Mouse (Mus musculus) intestine, postnatal 0 days (tissue): ENCODE data around the gene Cadm3. TPM values are rescaled to one million over a fixed set of nuclear protein-coding genes. Genes with fewer than 3 reads are reported as not detected.
A peak's percentile ranks its signal among the peaks of the same experiment; 100 is the strongest.

Experiments
- ATAC-seq: fragments of 200-750 bp; cut with Nextera tagmentation; 2 replicates; pipeline ENCODE4 v1.8.0; 2017; ENCODE audit warnings: mild to moderate bottlenecking, moderate TSS enrichment, moderate library complexity
- H3K27ac ChIP-seq: fragments of 300-500 bp; sonication (generic); 2 replicates; pipeline ENCODE4 v1.5.1; 2014; ENCODE audit warnings: mild to moderate bottlenecking, low read depth, low read length, moderate library complexity
- H3K27me3 ChIP-seq: fragments of 300-500 bp; sonication (generic); replicated peaks from 2 replicates; pipeline ENCODE4 v1.6.1; 2014; ENCODE audit warnings: low read length, mixed read lengths; ENCODE audit not compliant: control insufficient read depth, insufficient read depth
- H3K36me3 ChIP-seq: fragments of 300-500 bp; sonication (generic); 2 replicates; pipeline ENCODE4 v1.6.1; 2014; ENCODE audit warnings: mild to moderate bottlenecking, moderate library complexity; ENCODE audit not compliant: control insufficient read depth, insufficient read depth
- H3K4me1 ChIP-seq: fragments of 300-500 bp; sonication (generic); replicated peaks from 2 replicates; pipeline ENCODE4 v1.6.1; 2014; ENCODE audit warnings: antibody characterized with exemption, low read length, mixed read lengths; ENCODE audit not compliant: control insufficient read depth, insufficient read depth
- H3K4me2 ChIP-seq: fragments of 300-500 bp; sonication (generic); replicated peaks from 2 replicates; pipeline ENCODE4 v1.6.1; 2014; ENCODE audit warnings: low read depth, mild to moderate bottlenecking, moderate library complexity
- H3K4me3 ChIP-seq: fragments of 300-500 bp; sonication (generic); 2 replicates; pipeline ENCODE4 v1.5.1; 2014; ENCODE audit warnings: low read depth, low read length
- H3K9ac ChIP-seq: fragments of 300-500 bp; sonication (generic); 2 replicates; pipeline ENCODE4 v1.6.1; 2014; ENCODE audit warnings: mild to moderate bottlenecking, low read depth, low read length
- H3K9me3 ChIP-seq: fragments of 300-500 bp; sonication (generic); 2 replicates; pipeline ENCODE4 v1.6.1; 2016; ENCODE audit warnings: mixed run types; ENCODE audit not compliant: control insufficient read depth
- CTCF ChIP-seq: sonication (generic); IDR thresholded peaks from 2 replicates; pipeline ENCODE4 v1.5.1; 2016; ENCODE audit warnings: low read depth, mild to moderate bottlenecking, control low read depth, antibody characterized with exemption, moderate library complexity
- WGBS: fragments of 180-500 bp; shearing (Covaris S2); extraction: QIAGEN DNeasy Blood & Tissue Kit; methylation state at CpG from one replicate; pipeline ENCODE4 v1.1.7; 2014; 5-methylcytosine and 5-hydroxymethylcytosine counted together
- polyA plus RNA-seq: library from polyadenylated mRNA; unstranded; fragments of >200 nt; fragmentation: Nextera tagmentation; extraction: Ambion mirVana; gene quantifications from 2 replicates; pipeline ENCODE4 v1.2.1, GENCODE M21; 2015

The Cadm3 gene
- polyA plus RNA-seq, 1 experiment from 2014 or later: 0.85 TPM

GRCm38 (mm10) chr1:173371586-173371985, 4.1 kb upstream of the Cadm3 start:
- Histone ChIP-seq H3K4me2 (no peak overlapping the region), H3K4me1 (no peaks in the 10 kb centered on the region), H3K36me3 (no peaks in the 10 kb centered on the region), H3K9ac (no peak overlapping the region), H3K27ac (no peak overlapping the region), H3K4me3 (no peak overlapping the region), H3K27me3 (peaks cover 12% of the 10 kb centered on the region), H3K9me3 (no peaks in the 10 kb centered on the region)
- 78% methylated on average over 6 of the region's 6 CpGs for WGBS
- ATAC-seq: no peak
- TF ChIP-seq CTCF: no peak

- Histone ChIP-seq H3K36me3 (no peaks in the 10 kb centered on the region), H3K4me3 (no peak overlapping the region), H3K4me2 (no peak overlapping the region), H3K9me3 (no peaks in the 10 kb centered on the region), H3K9ac (no peak overlapping the region), H3K27me3 (peaks cover 21% of the 10 kb centered on the region), H3K4me1 (no peaks in the 10 kb centered on the region), H3K27ac (no peak overlapping the region)
- no peak for TF ChIP-seq CTCF
- 64% methylated on average over 6 of the region's 6 CpGs for WGBS
- ATAC-seq: no peak
These were observed 3.0 kb upstream of the Cadm3 start for GRCm38 (mm10) chr1:173370456-173370855.

- Histone ChIP-seq H3K4me3 (no peak overlapping the region), H3K36me3 (no peaks in the 10 kb centered on the region), H3K27ac (no peak overlapping the region), H3K9me3 (no peaks in the 10 kb centered on the region), H3K4me2 (no peak overlapping the region), H3K9ac (no peak overlapping the region), H3K4me1 (no peaks in the 10 kb centered on the region), H3K27me3 (peaks cover 21% of the 10 kb centered on the region)
- no peak for ATAC-seq
- WGBS: 63% methylated on average over 2 of the region's 2 CpGs
- no peak for TF ChIP-seq CTCF
These were observed 2.1 kb upstream of the Cadm3 start for GRCm38 (mm10) chr1:173369611-173370010.

GRCm38 (mm10) chr1:173366701-173367355, 667 bp downstream of the Cadm3 start:
- no peak overlapping the region for H3K27ac ChIP-seq
- no peak for TF ChIP-seq CTCF
- no peaks in the 10 kb centered on the region for H3K36me3 ChIP-seq
- peaks cover 21% of the 10 kb centered on the region for H3K27me3 ChIP-seq
- H3K4me1 ChIP-seq: no peaks in the 10 kb centered on the region
- H3K9me3 ChIP-seq: no peaks in the 10 kb centered on the region
- WGBS: under 1% methylated on average over 31 of the region's 31 CpGs
- peak overlapping the region; percentile 37 for H3K4me3 ChIP-seq
- no peak for ATAC-seq
- peak overlapping the region; percentile 40; the same call in 1 of the 2 replicates for H3K9ac ChIP-seq
- H3K4me2 ChIP-seq: peak overlapping the region; percentile 65

- WGBS: 3% methylated on average over 13 of the region's 13 CpGs
- Histone ChIP-seq H3K9me3 (no peaks in the 10 kb centered on the region), H3K27ac (no peak overlapping the region), H3K27me3 (peaks cover 21% of the 10 kb centered on the region), H3K4me3 (no peak overlapping the region), H3K36me3 (no peaks in the 10 kb centered on the region), H3K4me1 (no peaks in the 10 kb centered on the region), H3K9ac (no peak overlapping the region), H3K4me2 (0 out of 2 replicates have a peak overlapping the region, but pooled peaks have one; percentile 65)
- no peak for TF ChIP-seq CTCF
- no peak for ATAC-seq
These were observed 1.5 kb downstream of the Cadm3 start for GRCm38 (mm10) chr1:173365970-173366409.

- H3K27me3 ChIP-seq: peaks cover 21% of the 10 kb centered on the region
- no peak for TF ChIP-seq CTCF
- ATAC-seq: no peak
- no peaks in the 10 kb centered on the region for H3K36me3 ChIP-seq
- H3K27ac ChIP-seq: no peak overlapping the region
- no peaks in the 10 kb centered on the region for H3K9me3 ChIP-seq
- no peak overlapping the region for H3K4me3 ChIP-seq
- no peak overlapping the region for H3K4me2 ChIP-seq
- no peak overlapping the region for H3K9ac ChIP-seq
- no peaks in the 10 kb centered on the region for H3K4me1 ChIP-seq
- WGBS: 86% methylated on average over 4 of the region's 4 CpGs
These were observed 3.2 kb downstream of the Cadm3 start for GRCm38 (mm10) chr1:173364125-173364800.
